Mouse (Mus musculus): Measurements from ENCODE around the gene Gpbp1. TPM values are rescaled to one million over a fixed set of nuclear protein-coding genes. Genes with fewer than 3 reads are reported as not detected.

Gpbp1 gene
- total and polyA plus RNA-seq, 3 experiments, result 58.2 to 648 (median 76.3) TPM

- no peak for TF ChIP-seq MYB (IDR thresholded peaks at IDR 0.05; ENCODE audit: low read depth, low read length)
- TF ChIP-seq POLR2A (IDR thresholded peaks at IDR 0.05; ENCODE audit: control insufficient read depth in 1 of 2, insufficient read depth in 1 of 2, low read depth in 1 of 2, low read length in 2 of 2, poor library complexity in 1 of 2), result peak; percentile 65 to 69
- TF ChIP-seq HCFC1 (IDR thresholded peaks at IDR 0.05; ENCODE audit: low read depth, low read length), result peak; percentile 83
- TF ChIP-seq CHD1 (IDR thresholded peaks at IDR 0.05; ENCODE audit: low read depth, low read length), result no peak
- TF ChIP-seq BHLHE40 (IDR thresholded peaks at IDR 0.05; ENCODE audit: borderline replicate concordance, low read depth, low read length), result 0 out of 2 replicates have a peak, but pooled peaks have one; percentile 15
Observed at GRCm38 (mm10) chr13:111489802-111490723, at the start of gene Gpbp1 (continued).

DNA sequence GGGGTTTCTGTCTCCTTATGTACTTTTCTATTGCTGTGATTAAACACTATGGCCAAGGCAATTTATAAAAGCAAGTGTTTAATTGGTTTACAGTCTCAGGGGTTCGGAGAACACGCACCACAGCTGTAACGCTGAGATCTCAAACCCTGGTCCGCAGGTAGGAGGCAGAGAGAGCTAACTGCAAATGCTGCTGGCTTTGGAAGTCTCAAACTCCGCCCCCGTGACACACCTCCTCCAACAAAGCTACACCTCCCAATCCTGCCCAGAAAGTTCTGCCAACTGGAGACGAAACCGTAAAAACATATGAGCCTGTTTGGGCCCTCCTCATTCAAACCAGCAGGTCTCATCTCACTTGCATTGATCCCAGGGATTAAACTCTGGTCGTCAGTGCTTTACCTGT lies 47.8 kb upstream of the Gpbp1 start:
- Histone ChIP-seq H3K27me3 (ENCODE audit: control insufficient read depth in 1 of 2, insufficient read depth in 2 of 2, low read length in 2 of 2) (no peaks in the 10 kb centered on the region), H3K9ac (ENCODE audit: control insufficient read depth, low read depth, low read length, poor library complexity, severe bottlenecking) (no peak overlapping the region), H3K9me3 (replicated peaks; ENCODE audit: insufficient read depth, low read length) (no peaks in the 10 kb centered on the region), H3K27ac (ENCODE audit: control insufficient read depth, low read depth, low read length) (no peak overlapping the region), H3K79me2 (ENCODE audit: control insufficient read depth, insufficient read depth, low read length, poor library complexity) (no peaks in the 10 kb centered on the region), H3K36me3 (ENCODE audit: control insufficient read depth in 1 of 2, insufficient read depth in 2 of 2, low read length in 2 of 2) (no peaks in the 10 kb centered on the region), H3K4me1 (ENCODE audit: control insufficient read depth in 1 of 2, insufficient read depth in 2 of 2, low read length in 2 of 2) (peaks cover 2 to 3% of the 10 kb centered on the region in 2 experiments; a peak in 2 of 4 replicates), H3K4me3 (ENCODE audit: control insufficient read depth in 1 of 2, insufficient read depth in 1 of 2, low read depth in 2 of 2, low read length in 2 of 2) (no peak overlapping the region)
- TF ChIP-seq RAD21 (IDR thresholded peaks at IDR 0.05; ENCODE audit: low read depth, low read length) (no peak), MEF2A (IDR thresholded peaks at IDR 0.05; ENCODE audit: extremely low read depth, insufficient replicate concordance, low read depth, low read length, poor library complexity, severe bottlenecking) (no peak), MAFK (IDR thresholded peaks at IDR 0.05; ENCODE audit: borderline replicate concordance, low read depth, low read length) (no peak), GATA1 (IDR thresholded peaks at IDR 0.05; ENCODE audit: low read depth, low read length) (no peak), POLR2AphosphoS2 (IDR thresholded peaks at IDR 0.05; ENCODE audit: low read length) (no peak), CHD1 (IDR thresholded peaks at IDR 0.05; ENCODE audit: low read depth, low read length) (no peak), NELFE (IDR thresholded peaks at IDR 0.05; ENCODE audit: low read depth, low read length) (no peak), USF2 (IDR thresholded peaks at IDR 0.05; ENCODE audit: borderline replicate concordance in 1 of 2, insufficient read depth in 1 of 2, low read depth in 1 of 2, low read length in 2 of 2) (no peak), CHD2 (IDR thresholded peaks at IDR 0.05; ENCODE audit: low read length) (no peak), ZMIZ1 (IDR thresholded peaks at IDR 0.05; ENCODE audit: low read depth, low read length) (no peak), HCFC1 (IDR thresholded peaks at IDR 0.05; ENCODE audit: low read depth, low read length) (no peak), NRF1 (IDR thresholded peaks at IDR 0.05; ENCODE audit: insufficient read depth, low read depth, low read length, poor library complexity, severe bottlenecking) (no peak), KAT2A (conservative IDR thresholded peaks at IDR 0.05; ENCODE audit: low read depth, low read length) (no peak), TBP (IDR thresholded peaks at IDR 0.05; ENCODE audit: low read depth, low read length) (no peak), UBTF (IDR thresholded peaks at IDR 0.05; ENCODE audit: borderline replicate concordance, insufficient read depth, low read depth, low read length) (no peak), BHLHE40 (IDR thresholded peaks at IDR 0.05; ENCODE audit: borderline replicate concordance, low read depth, low read length) (no peak), POLR2AphosphoS5 (IDR thresholded peaks at IDR 0.05; ENCODE audit: borderline replicate concordance, low read depth, low read length) (no peak), SMC3 (IDR thresholded peaks at IDR 0.05; ENCODE audit: low read depth, low read length) (no peak)
- DNase-seq (ENCODE audit: low read depth, low spot score), result no peak
